Mouse (Mus musculus): ENCODE measurements around the gene Twistnb. TPM values are rescaled to one million over a fixed set of nuclear protein-coding genes. Genes with fewer than 3 reads are reported as not detected.

The Twistnb gene
- 19.2 and 20.6 TPM in 2 replicates for total RNA-seq (2014; rRNA removed)
- 59.3 and 65.1 TPM in 2 replicates for polyA plus RNA-seq (2015; fragmentation: Nextera tagmentation; extraction: Ambion mirVana)

GRCm38 (mm10) chr12:33429387-33430160 is at the start of gene Twistnb:
Gene Twistnb (plus strand): TSS chr12:33429635.
- Histone ChIP-seq H3K4me2 (ENCODE audit: low read depth, low read length) (peak within 1 kb of the TSS; percentile 67), H3K4me3 (ENCODE audit: low read length) (peak within 1 kb of the TSS; percentile 68), H3K27me3 (ENCODE audit: insufficient read depth, low read length) (no peaks in the 10 kb centered on the region), H3K27ac (peak within 1 kb of the TSS; percentile 78), H3K4me1 (ENCODE audit: insufficient read depth, low read length) (peaks cover 6% of the 10 kb centered on the region), H3K9ac (replicated peaks; ENCODE audit: low read length) (peak within 1 kb of the TSS; percentile 76), H3K9me3 (ENCODE audit: low read length) (no peaks in the 10 kb centered on the region), H3K36me3 (ENCODE audit: insufficient read depth, low read length) (no peaks in the 10 kb centered on the region)
- WGBS = under 1% methylated on average over 65 of the region's 66 CpGs
- peak; percentile 86 for TF ChIP-seq CTCF (IDR thresholded peaks at IDR 0.05; ENCODE audit: low read depth)
- DNase-seq (ENCODE audit: low spot score) = peak; percentile 97
- ATAC-seq = peak; percentile 97

- Histone ChIP-seq H3K4me3 (ENCODE audit: low read length) (no peak overlapping the region), H3K27ac (no peak overlapping the region), H3K4me1 (ENCODE audit: insufficient read depth, low read length) (no peaks in the 10 kb centered on the region), H3K4me2 (ENCODE audit: low read depth, low read length) (no peak overlapping the region), H3K9me3 (ENCODE audit: low read length) (no peaks in the 10 kb centered on the region), H3K27me3 (ENCODE audit: insufficient read depth, low read length) (no peaks in the 10 kb centered on the region), H3K36me3 (ENCODE audit: insufficient read depth, low read length) (no peaks in the 10 kb centered on the region), H3K9ac (replicated peaks; ENCODE audit: low read length) (no peak overlapping the region)
- ATAC-seq (peak; percentile 81), DNase-seq (ENCODE audit: low spot score) (peak; percentile 89)
- peak; percentile 93 for TF ChIP-seq CTCF (IDR thresholded peaks at IDR 0.05; ENCODE audit: low read depth)
- WGBS = 2% methylated on average over 5 of the region's 5 CpGs
These were observed 40.6 kb upstream of the Twistnb start for GRCm38 (mm10) chr12:33388842-33389241.

GRCm38 (mm10) chr12:33390844-33391560 is 38.4 kb upstream of the Twistnb start:
- ATAC-seq = no peak
- no peaks in the 10 kb centered on the region for H3K27me3 ChIP-seq (ENCODE audit: insufficient read depth, low read length)
- H3K9me3 ChIP-seq (ENCODE audit: low read length) = no peaks in the 10 kb centered on the region

GRCm38 (mm10) chr12:33394804-33395623 is 34.4 kb upstream of the Twistnb start, which contains the start of gene Efcab10:
Gene Efcab10 (plus strand): TSS chr12:33394854.
- peak within 1 kb of the TSS; percentile 77 for H3K27ac ChIP-seq
- TF ChIP-seq CTCF (IDR thresholded peaks at IDR 0.05; ENCODE audit: low read depth) = peak; percentile 19; the same call in 1 of the 2 replicates
- peaks cover 7% of the 10 kb centered on the region for H3K4me1 ChIP-seq (ENCODE audit: insufficient read depth, low read length)
- no peaks in the 10 kb centered on the region for H3K36me3 ChIP-seq (ENCODE audit: insufficient read depth, low read length)
- DNase-seq (ENCODE audit: low spot score) = peak; percentile 79
- no peaks in the 10 kb centered on the region for H3K9me3 ChIP-seq (ENCODE audit: low read length)
- peak within 1 kb of the TSS; percentile 60 for H3K4me2 ChIP-seq (ENCODE audit: low read depth, low read length)
- no peaks in the 10 kb centered on the region for H3K27me3 ChIP-seq (ENCODE audit: insufficient read depth, low read length)
- 8% methylated on average over 24 of the region's 24 CpGs for WGBS
- peak; percentile 88 for ATAC-seq
- H3K4me3 ChIP-seq (ENCODE audit: low read length) = peak within 1 kb of the TSS; percentile 36
- H3K9ac ChIP-seq (replicated peaks; ENCODE audit: low read length) = peak within 1 kb of the TSS; percentile 52; the same call in 1 of the 2 replicates

More at GRCm38 (mm10) chr12:33390844-33391560, 38.4 kb upstream of the Twistnb start:
- H3K4me1 ChIP-seq (ENCODE audit: insufficient read depth, low read length) = peaks cover 7% of the 10 kb centered on the region
- no peak overlapping the region for H3K4me3 ChIP-seq (ENCODE audit: low read length)
- H3K9ac ChIP-seq (replicated peaks; ENCODE audit: low read length) = no peak overlapping the region
- no peak for DNase-seq (ENCODE audit: low spot score)
- no peak for TF ChIP-seq CTCF (IDR thresholded peaks at IDR 0.05; ENCODE audit: low read depth)
- 51% methylated on average over 2 of the region's 2 CpGs for WGBS
- no peak overlapping the region for H3K4me2 ChIP-seq (ENCODE audit: low read depth, low read length)
- H3K27ac ChIP-seq = no peak overlapping the region
- H3K36me3 ChIP-seq (ENCODE audit: insufficient read depth, low read length) = no peaks in the 10 kb centered on the region

GRCm38 (mm10) chr12:33403265-33403693 is 26.2 kb upstream of the Twistnb start:
- no peaks in the 10 kb centered on the region for H3K36me3 ChIP-seq (ENCODE audit: insufficient read depth, low read length)
- 71% methylated on average over 7 of the region's 7 CpGs for WGBS
- H3K4me1 ChIP-seq (ENCODE audit: insufficient read depth, low read length) = 0 out of 2 replicates have a peak, but pooled peaks cover 5% of the 10 kb centered on the region
- H3K27ac ChIP-seq = no peak overlapping the region
- H3K4me3 ChIP-seq (ENCODE audit: low read length) = no peak overlapping the region
- no peak for TF ChIP-seq CTCF (IDR thresholded peaks at IDR 0.05; ENCODE audit: low read depth)
- DNase-seq (ENCODE audit: low spot score) = no peak
- ATAC-seq = no peak
- H3K9me3 ChIP-seq (ENCODE audit: low read length) = no peaks in the 10 kb centered on the region
- H3K4me2 ChIP-seq (ENCODE audit: low read depth, low read length) = no peak overlapping the region
- H3K9ac ChIP-seq (replicated peaks; ENCODE audit: low read length) = no peak overlapping the region
- H3K27me3 ChIP-seq (ENCODE audit: insufficient read depth, low read length) = no peaks in the 10 kb centered on the region

GRCm38 (mm10) chr12:33404996-33405395 is 24.4 kb upstream of the Twistnb start:
- no peaks in the 10 kb centered on the region for H3K36me3 ChIP-seq (ENCODE audit: insufficient read depth, low read length)
- no peaks in the 10 kb centered on the region for H3K27me3 ChIP-seq (ENCODE audit: insufficient read depth, low read length)
- DNase-seq (ENCODE audit: low spot score) = no peak
- H3K4me3 ChIP-seq (ENCODE audit: low read length) = no peak overlapping the region
- no peak overlapping the region for H3K9ac ChIP-seq (replicated peaks; ENCODE audit: low read length)
- no peak for ATAC-seq
- H3K4me1 ChIP-seq (ENCODE audit: insufficient read depth, low read length) = 0 out of 2 replicates have a peak, but pooled peaks cover 5% of the 10 kb centered on the region
- H3K4me2 ChIP-seq (ENCODE audit: low read depth, low read length) = no peak overlapping the region
- H3K27ac ChIP-seq = peak overlapping the region; percentile 2; the same call in 1 of the 2 replicates
- no peaks in the 10 kb centered on the region for H3K9me3 ChIP-seq (ENCODE audit: low read length)
- WGBS = 40% methylated on average over 5 of the region's 5 CpGs
- no peak for TF ChIP-seq CTCF (IDR thresholded peaks at IDR 0.05; ENCODE audit: low read depth)

Data from hindbrain, postnatal 0 days (tissue).